Mouse (Mus musculus): ENCODE results near the gene Gm21887. TPM values are rescaled to one million over a fixed set of nuclear protein-coding genes. Genes with fewer than 3 reads are reported as not detected.
"Not testable (repeated sequence)": the region's sequence is repeated elsewhere in the genome, so short reads cannot be mapped to it uniquely, and the experiment has no call there.

Gene Gm21887
- polyA plus RNA-seq, 1 experiment from 2014 or later, result 90.6 TPM

DNA sequence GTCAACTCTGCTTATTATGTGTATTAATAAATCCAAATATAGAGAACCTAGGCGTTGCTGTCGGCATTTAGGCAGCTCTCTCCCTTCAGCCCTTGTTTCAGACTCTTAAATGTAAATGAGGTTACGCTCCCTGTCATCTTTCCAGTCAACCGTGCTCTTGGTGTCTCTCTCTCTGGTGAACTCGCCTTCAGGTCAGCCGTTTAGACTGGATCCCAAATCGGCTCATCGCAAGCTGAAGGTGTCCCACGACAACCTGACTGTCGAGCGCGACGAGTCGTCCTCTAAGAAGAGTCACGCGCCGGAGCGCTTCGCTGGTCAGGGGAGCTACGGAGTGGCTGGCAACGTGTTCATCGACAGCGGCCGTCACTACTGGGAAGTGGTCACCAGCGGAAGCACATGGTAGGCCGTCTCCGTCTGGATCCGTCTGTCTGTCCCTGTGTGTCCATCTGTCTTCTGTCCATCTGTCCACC is 22.1 kb upstream of the Gm21887 start:
- H3K36me3 ChIP-seq (ENCODE audit: control insufficient read depth, insufficient read depth, low read length), result peaks cover 25% of the 10 kb centered on the region
- H3K27ac ChIP-seq (replicated peaks), result not testable (repeated sequence)
- peak; percentile 7 for ATAC-seq (ENCODE audit: low FRiP score, low TSS enrichment)

DNA sequence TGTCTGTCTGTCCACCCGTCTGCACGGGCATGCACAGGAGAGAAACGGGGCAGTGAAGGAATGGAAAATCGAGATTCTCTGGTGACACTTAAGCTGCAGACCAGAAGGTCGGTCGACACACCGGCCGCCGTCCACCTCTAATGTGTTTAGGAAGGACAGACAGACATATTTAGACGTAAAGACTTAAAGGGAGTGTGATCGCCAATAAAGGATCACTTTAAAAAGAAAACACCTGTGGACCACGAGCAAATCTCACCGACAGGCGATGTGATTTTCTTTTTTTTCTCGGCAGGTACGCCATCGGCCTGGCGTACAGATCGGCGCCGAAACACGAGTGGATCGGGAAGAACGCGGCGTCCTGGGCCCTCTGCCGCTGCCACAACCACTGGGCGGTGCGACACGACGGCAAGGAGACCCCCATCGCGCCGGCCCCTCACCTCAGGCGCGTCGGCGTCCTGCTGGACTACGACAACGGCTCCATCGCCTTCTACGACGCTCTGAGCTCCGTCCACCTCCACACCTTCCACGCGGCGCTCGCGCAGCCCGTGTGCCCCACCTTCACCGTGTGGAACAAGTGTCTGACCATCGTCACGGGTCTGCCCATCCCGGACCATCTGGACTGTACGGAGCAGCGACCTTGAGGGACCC is 20.8 kb upstream of the Gm21887 start:
- H3K4me1 ChIP-seq (replicated peaks; ENCODE audit: control insufficient read depth, insufficient read depth); H3K9ac ChIP-seq (ENCODE audit: low read length); H3K4me2 ChIP-seq (replicated peaks; ENCODE audit: low read depth); H3K27me3 ChIP-seq (ENCODE audit: control insufficient read depth, insufficient read depth, low read length); H3K27ac ChIP-seq (replicated peaks): not testable (repeated sequence)
- Histone ChIP-seq H3K9me3 (ENCODE audit: control insufficient read depth, low read length) (peaks cover 38% of the 10 kb centered on the region), H3K4me3 (ENCODE audit: low read depth, low read length) (0 out of 2 replicates have a peak overlapping the region, but pooled peaks have one; percentile 4), H3K36me3 (ENCODE audit: control insufficient read depth, insufficient read depth, low read length) (peaks cover 25% of the 10 kb centered on the region)
- 63% methylated on average over 56 of the region's 56 CpGs for WGBS
- ATAC-seq (ENCODE audit: low FRiP score, low TSS enrichment) (peak; percentile 16), DNase-seq (ENCODE audit: low spot score) (peak; percentile 56)

More for the DNA sequence above, 22.1 kb upstream of the Gm21887 start:
- H3K4me3 ChIP-seq (ENCODE audit: low read depth, low read length); H3K4me2 ChIP-seq (replicated peaks; ENCODE audit: low read depth); H3K27me3 ChIP-seq (ENCODE audit: control insufficient read depth, insufficient read depth, low read length); H3K9ac ChIP-seq (ENCODE audit: low read length); H3K4me1 ChIP-seq (replicated peaks; ENCODE audit: control insufficient read depth, insufficient read depth): not testable (repeated sequence)
- WGBS, result 61% methylated on average over 28 of the region's 28 CpGs
- DNase-seq (ENCODE audit: low spot score), result peak; percentile 49
- peaks cover 32% of the 10 kb centered on the region for H3K9me3 ChIP-seq (ENCODE audit: control insufficient read depth, low read length)

DNA sequence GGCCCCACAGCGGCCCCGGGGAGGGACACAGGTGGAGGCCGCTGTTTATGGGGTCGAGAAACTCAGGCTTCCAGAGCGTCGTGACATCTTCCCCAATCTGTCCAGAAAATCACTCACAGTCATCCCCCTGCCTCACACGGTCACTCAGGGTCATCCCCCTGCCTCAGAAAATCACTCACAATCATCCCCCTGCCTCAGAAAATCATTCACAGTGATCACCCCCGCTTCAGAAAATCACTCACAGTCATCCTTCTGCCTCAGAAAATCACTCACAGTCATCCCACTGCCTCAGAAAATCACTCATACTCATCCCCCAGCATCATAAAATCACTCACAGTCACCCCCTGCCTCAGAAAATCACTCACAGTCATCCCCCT is 20.3 kb upstream of the Gm21887 start:
- peaks cover 25% of the 10 kb centered on the region for H3K36me3 ChIP-seq (ENCODE audit: control insufficient read depth, insufficient read depth, low read length)
- H3K4me1 ChIP-seq (replicated peaks; ENCODE audit: control insufficient read depth, insufficient read depth); H3K4me2 ChIP-seq (replicated peaks; ENCODE audit: low read depth); DNase-seq (ENCODE audit: low spot score); H3K27me3 ChIP-seq (ENCODE audit: control insufficient read depth, insufficient read depth, low read length); H3K9ac ChIP-seq (ENCODE audit: low read length); H3K27ac ChIP-seq (replicated peaks): not testable (repeated sequence)
- WGBS, result 61% methylated on average over 8 of the region's 8 CpGs
- H3K4me3 ChIP-seq (ENCODE audit: low read depth, low read length), result 0 out of 2 replicates have a peak overlapping the region, but pooled peaks have one; percentile 4
- peaks cover 38% of the 10 kb centered on the region for H3K9me3 ChIP-seq (ENCODE audit: control insufficient read depth, low read length)
- peak; percentile 1; the same call in 1 of the 2 replicates for ATAC-seq (ENCODE audit: low FRiP score, low TSS enrichment)

DNA sequence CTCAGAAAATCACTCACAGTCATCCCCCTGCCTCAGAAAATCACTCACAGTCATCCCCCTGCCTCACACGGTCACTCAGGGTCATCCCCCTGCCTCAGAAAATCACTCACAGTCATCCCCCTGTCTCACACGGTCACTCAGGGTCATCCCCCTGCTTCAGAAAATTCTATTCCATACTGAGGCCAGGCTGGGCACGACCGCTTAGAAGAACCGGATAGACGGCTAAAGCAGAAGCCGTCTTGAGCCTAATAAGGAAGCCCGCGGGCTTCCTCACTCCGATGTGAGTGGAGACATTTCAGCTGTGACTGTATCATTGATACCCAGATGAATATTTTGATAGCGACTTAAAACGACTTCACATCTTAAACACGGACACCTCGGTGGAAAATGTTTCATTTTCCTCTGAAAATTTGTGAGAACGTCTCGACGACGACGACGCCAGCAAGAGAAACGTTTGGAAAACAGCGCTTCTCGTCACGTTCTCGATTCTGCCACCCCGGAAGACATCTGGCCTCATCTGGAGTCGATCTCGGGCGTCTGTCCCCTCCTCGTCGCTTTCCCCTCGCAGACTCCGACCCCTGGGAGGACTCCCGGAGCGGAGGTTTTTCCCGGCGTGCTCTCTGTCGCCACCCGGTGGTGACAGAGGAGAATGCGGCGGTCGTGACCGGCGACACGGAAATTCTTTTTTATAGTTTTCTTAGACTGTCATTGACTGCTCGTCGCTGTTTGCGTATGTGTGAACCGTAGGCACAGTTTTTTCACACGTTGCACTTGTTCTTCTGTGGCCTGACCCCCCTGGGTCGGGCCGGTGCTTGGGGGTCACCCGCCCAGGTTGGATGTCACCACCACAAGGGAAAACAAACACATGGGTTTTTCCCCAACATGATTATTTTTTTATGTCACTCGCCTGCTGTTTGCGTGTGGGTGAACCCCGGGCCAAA is 19.5 kb upstream of the Gm21887 start:
- peak; percentile 31 for ATAC-seq (ENCODE audit: low FRiP score, low TSS enrichment)
- Histone ChIP-seq H3K9me3 (ENCODE audit: control insufficient read depth, low read length) (peaks cover 41% of the 10 kb centered on the region), H3K36me3 (ENCODE audit: control insufficient read depth, insufficient read depth, low read length) (peaks cover 22% of the 10 kb centered on the region)

DNA sequence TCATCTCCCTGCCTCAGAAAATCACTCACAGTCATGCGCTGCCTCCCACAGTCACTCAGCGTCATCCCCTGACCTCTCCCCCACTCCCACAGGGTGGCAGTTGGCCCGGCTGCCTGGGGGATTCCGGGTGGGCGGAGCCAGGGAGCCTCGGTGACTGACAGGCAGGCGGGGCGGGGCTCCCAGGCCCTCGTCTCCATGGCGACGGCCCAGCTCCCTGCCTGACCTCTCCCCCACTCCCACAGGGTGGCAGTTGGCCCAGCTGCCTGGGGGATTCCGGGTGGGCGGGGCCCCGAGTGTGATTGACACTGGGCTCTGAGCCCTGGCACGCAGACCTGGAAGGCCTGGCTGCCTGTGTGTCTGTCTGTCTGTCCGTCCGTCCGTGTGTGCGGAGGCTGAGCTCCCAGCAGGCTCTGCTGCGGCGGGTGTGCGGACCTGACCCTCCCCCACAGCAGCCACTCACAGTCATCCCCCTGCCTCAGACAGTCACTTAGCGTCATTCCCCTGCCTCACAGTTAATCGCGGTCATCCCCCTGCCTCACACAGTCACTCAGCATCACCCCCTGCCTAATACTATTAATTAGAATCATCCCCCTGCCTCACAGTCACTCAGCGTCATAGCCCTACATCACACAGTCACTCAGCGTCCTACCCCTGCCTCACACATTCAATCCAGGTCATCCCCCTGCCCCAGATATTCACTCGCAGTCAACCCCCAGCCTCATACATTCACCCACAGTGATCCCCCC is 18.2 kb upstream of the Gm21887 start:
- H3K4me2 ChIP-seq (replicated peaks; ENCODE audit: low read depth); H3K27ac ChIP-seq (replicated peaks); DNase-seq (ENCODE audit: low spot score); H3K4me1 ChIP-seq (replicated peaks; ENCODE audit: control insufficient read depth, insufficient read depth); H3K27me3 ChIP-seq (ENCODE audit: control insufficient read depth, insufficient read depth, low read length); H3K9ac ChIP-seq (ENCODE audit: low read length); H3K4me3 ChIP-seq (ENCODE audit: low read depth, low read length): not testable (repeated sequence)
- peaks cover 40% of the 10 kb centered on the region for H3K9me3 ChIP-seq (ENCODE audit: control insufficient read depth, low read length)
- H3K36me3 ChIP-seq (ENCODE audit: control insufficient read depth, insufficient read depth, low read length), result peaks cover 16% of the 10 kb centered on the region
- 36% methylated on average over 28 of the region's 28 CpGs for WGBS
- peak; percentile 65 for ATAC-seq (ENCODE audit: low FRiP score, low TSS enrichment)

More for the DNA sequence above, 19.5 kb upstream of the Gm21887 start:
- DNase-seq (ENCODE audit: low spot score), result peak; percentile 59
- peak overlapping the region; percentile 44 for H3K4me2 ChIP-seq (replicated peaks; ENCODE audit: low read depth)
- H3K27ac ChIP-seq (replicated peaks); H3K27me3 ChIP-seq (ENCODE audit: control insufficient read depth, insufficient read depth, low read length); H3K4me1 ChIP-seq (replicated peaks; ENCODE audit: control insufficient read depth, insufficient read depth); H3K9ac ChIP-seq (ENCODE audit: low read length): not testable (repeated sequence)
- WGBS, result 44% methylated on average over 56 of the region's 56 CpGs
- peak overlapping the region; percentile 30; the same call in 1 of the 2 replicates for H3K4me3 ChIP-seq (ENCODE audit: low read depth, low read length)

DNA sequence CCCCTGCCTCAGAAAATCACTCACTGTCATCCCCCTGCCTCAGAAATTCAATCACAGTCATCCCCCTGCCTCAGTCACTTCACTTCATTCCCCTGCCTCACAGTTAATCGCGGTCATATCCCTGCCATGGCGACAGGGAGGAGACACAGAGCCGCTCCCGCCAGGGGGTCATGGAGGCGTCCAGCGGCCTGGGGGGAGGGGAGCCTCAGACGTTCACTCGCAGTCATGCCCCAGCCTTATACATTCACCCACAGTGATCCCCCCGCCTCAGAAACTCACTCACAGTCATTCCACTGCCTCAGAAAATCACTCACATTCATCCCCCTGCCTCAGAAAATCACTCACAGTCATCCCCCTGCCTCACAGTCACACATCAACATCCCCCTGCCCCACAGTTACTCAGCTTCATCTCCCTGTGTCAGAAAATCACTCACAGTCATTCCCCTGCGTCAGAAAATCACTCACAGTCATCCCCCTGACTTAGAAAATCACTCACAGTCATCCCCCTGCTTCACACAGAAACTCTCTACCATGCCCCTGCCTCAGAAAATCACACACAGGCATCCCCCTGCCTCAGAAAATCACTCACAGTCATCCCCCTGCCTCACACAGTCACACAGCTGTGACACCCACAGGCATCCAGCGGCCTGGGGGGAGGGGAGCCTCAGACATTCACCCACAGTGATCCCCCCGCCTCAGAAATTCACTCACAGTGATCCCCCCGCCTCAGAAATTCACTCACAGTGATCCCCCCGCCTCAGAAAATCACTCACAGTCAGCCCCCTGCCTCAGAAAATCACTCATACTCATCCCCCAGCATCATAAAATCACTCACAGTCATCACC is 17.2 kb upstream of the Gm21887 start:
- ATAC-seq (ENCODE audit: low FRiP score, low TSS enrichment), result not testable (repeated sequence)

DNA sequence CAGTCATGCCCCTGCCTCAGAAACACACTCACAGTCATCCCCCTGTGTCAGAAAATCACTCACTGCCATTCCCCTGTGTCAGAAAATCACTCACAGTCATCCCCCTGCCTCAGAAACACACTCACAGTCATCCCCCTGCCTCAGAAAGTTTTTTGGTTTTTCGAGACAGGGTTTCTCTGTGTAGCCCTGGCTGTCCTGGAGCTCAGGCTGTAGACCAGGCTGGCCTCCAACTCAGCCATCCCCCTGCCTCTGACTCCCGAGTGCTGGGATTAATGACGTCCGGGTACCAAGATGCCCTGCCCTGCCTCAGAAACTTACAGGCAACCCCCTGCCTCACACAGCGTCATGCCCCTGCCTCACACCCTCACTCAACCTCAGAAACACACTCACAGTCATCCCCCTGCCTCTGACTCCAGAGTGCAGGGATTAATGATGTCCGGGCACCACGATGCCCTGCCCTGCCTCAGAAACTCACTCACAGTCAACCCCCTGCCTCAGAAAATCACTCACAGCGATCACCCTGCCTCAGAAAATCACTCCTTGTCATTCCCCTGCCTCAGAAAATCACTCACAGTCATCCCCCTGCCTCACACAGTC is 16.4 kb upstream of the Gm21887 start:
- not testable (repeated sequence) for ATAC-seq (ENCODE audit: low FRiP score, low TSS enrichment)

More for the DNA sequence above, 17.2 kb upstream of the Gm21887 start:
- H3K4me3 ChIP-seq (ENCODE audit: low read depth, low read length); H3K9ac ChIP-seq (ENCODE audit: low read length); H3K27ac ChIP-seq (replicated peaks); DNase-seq (ENCODE audit: low spot score); H3K27me3 ChIP-seq (ENCODE audit: control insufficient read depth, insufficient read depth, low read length); H3K4me1 ChIP-seq (replicated peaks; ENCODE audit: control insufficient read depth, insufficient read depth); H3K4me2 ChIP-seq (replicated peaks; ENCODE audit: low read depth): not testable (repeated sequence)
- Histone ChIP-seq H3K9me3 (ENCODE audit: control insufficient read depth, low read length) (peaks cover 42% of the 10 kb centered on the region), H3K36me3 (ENCODE audit: control insufficient read depth, insufficient read depth, low read length) (peaks cover 13% of the 10 kb centered on the region)
- WGBS, result 45% methylated on average over 15 of the region's 15 CpGs

More for the DNA sequence above, 16.4 kb upstream of the Gm21887 start:
- DNase-seq (ENCODE audit: low spot score); H3K4me1 ChIP-seq (replicated peaks; ENCODE audit: control insufficient read depth, insufficient read depth); H3K9ac ChIP-seq (ENCODE audit: low read length); H3K27me3 ChIP-seq (ENCODE audit: control insufficient read depth, insufficient read depth, low read length); H3K4me3 ChIP-seq (ENCODE audit: low read depth, low read length); H3K4me2 ChIP-seq (replicated peaks; ENCODE audit: low read depth); H3K27ac ChIP-seq (replicated peaks): not testable (repeated sequence)
- 67% methylated on average over 8 of the region's 8 CpGs for WGBS
- Histone ChIP-seq H3K36me3 (ENCODE audit: control insufficient read depth, insufficient read depth, low read length) (peaks cover 10% of the 10 kb centered on the region), H3K9me3 (ENCODE audit: control insufficient read depth, low read length) (peaks cover 41% of the 10 kb centered on the region)

Data from stomach, postnatal 0 days (tissue).